Mouse (Mus musculus) liver, embryonic 14.5 days (tissue): ENCODE data around the gene Arhgap10.

Experiments used
- CTCF ChIP-seq: IDR thresholded peaks from 2 replicates; pipeline ENCODE4 v1.5.1; 2016; ENCODE audit warnings: antibody characterized with exemption, low read depth, control low read depth
- EP300 ChIP-seq: IDR thresholded peaks from 2 replicates; pipeline ENCODE4 v1.6.1; 2016; ENCODE audit warnings: antibody characterized with exemption, low read depth

- TF ChIP-seq EP300, result no peak
- no peak for TF ChIP-seq CTCF
Measured at GRCm38 (mm10) chr8:77497442-77497841, 20.3 kb downstream of the Arhgap10 start.
